Mouse (Mus musculus) heart, embryonic 16.5 days (tissue): Measurements from ENCODE around the gene Pafah2. TPM values are rescaled to one million over a fixed set of nuclear protein-coding genes. Genes with fewer than 3 reads are reported as not detected.

Source experiments
- ATAC-seq: fragments of 200-750 bp; cut with Nextera tagmentation; replicated peaks from 2 replicates; pipeline ENCODE4 v1.8.0; 2017; ENCODE audit warnings: moderate number of reproducible peaks; ENCODE audit not compliant: insufficient read depth, low FRiP score; ENCODE audit errors: extremely low read depth
- H3K27ac ChIP-seq: fragments of 300-500 bp; sonication (generic); 2 replicates; pipeline ENCODE4 v1.5.1; 2014; ENCODE audit warnings: mild to moderate bottlenecking, low read length, control low read depth, moderate library complexity
- H3K27me3 ChIP-seq: fragments of 300-500 bp; sonication (generic); 2 replicates; pipeline ENCODE4 v1.6.1; 2014; ENCODE audit warnings: low read length, mixed read lengths; ENCODE audit not compliant: control insufficient read depth, insufficient read depth
- H3K36me3 ChIP-seq: fragments of 300-500 bp; sonication (generic); 2 replicates; pipeline ENCODE4 v1.6.1; 2014; ENCODE audit not compliant: control insufficient read depth, insufficient read depth
- H3K4me1 ChIP-seq: fragments of 300-500 bp; sonication (generic); 2 replicates; pipeline ENCODE4 v1.6.1; 2014; ENCODE audit warnings: low read length, mixed read lengths; ENCODE audit not compliant: control insufficient read depth, insufficient read depth
- H3K4me2 ChIP-seq: fragments of 300-500 bp; sonication (generic); 2 replicates; pipeline ENCODE4 v1.6.1; 2014; ENCODE audit warnings: low read depth, mild to moderate bottlenecking, control low read depth, low read length
- H3K4me3 ChIP-seq: fragments of 300-500 bp; sonication (generic); 2 replicates; pipeline ENCODE4 v1.5.1; 2014; ENCODE audit warnings: mild to moderate bottlenecking, control low read depth, low read length
- H3K9ac ChIP-seq: fragments of 300-500 bp; sonication (generic); 2 replicates; pipeline ENCODE4 v1.6.1; 2014; ENCODE audit warnings: low read length, control low read depth
- H3K9me3 ChIP-seq: fragments of 300-500 bp; sonication (generic); replicated peaks from 2 replicates; pipeline ENCODE4 v1.6.1; 2016; ENCODE audit warnings: low read length; ENCODE audit not compliant: control insufficient read depth
- whole genome bisulfite sequencing: fragments of 180-500 bp; shearing (Covaris S2); extraction: QIAGEN DNeasy Blood & Tissue Kit; methylation state at CpG from one replicate; pipeline ENCODE4 v1.1.7; 2014; 5-methylcytosine and 5-hydroxymethylcytosine counted together
- polyA plus RNA-seq: library from polyadenylated mRNA; unstranded; fragments of >200 nt; fragmentation: Nextera tagmentation; extraction: Ambion mirVana; gene quantifications from 2 replicates; pipeline ENCODE4 v1.2.1, GENCODE M21; 2015

The Pafah2 gene
- polyA plus RNA-seq, 1 experiment from 2014 or later: 9.6 TPM

- 51% methylated on average over 5 of the region's 5 CpGs for WGBS
- H3K4me1 ChIP-seq: peaks cover 31% of the 10 kb centered on the region
- H3K4me3 ChIP-seq: no peak overlapping the region
- H3K36me3 ChIP-seq: no peaks in the 10 kb centered on the region
- H3K9me3 ChIP-seq: no peaks in the 10 kb centered on the region
- H3K27ac ChIP-seq: no peak overlapping the region
- no peak overlapping the region for H3K4me2 ChIP-seq
- no peaks in the 10 kb centered on the region for H3K27me3 ChIP-seq
- no peak for ATAC-seq
- no peak overlapping the region for H3K9ac ChIP-seq
These were observed 42.4 kb upstream of the Pafah2 start for GRCm38 (mm10) chr4:134353527-134354409.

- ATAC-seq: peak; percentile 74
- H3K4me2 ChIP-seq: peak overlapping the region; percentile 42
- no peak overlapping the region for H3K4me3 ChIP-seq
- WGBS: 21% methylated on average over 16 of the region's 16 CpGs
- H3K36me3 ChIP-seq: no peaks in the 10 kb centered on the region
- H3K27me3 ChIP-seq: no peaks in the 10 kb centered on the region
- H3K9me3 ChIP-seq: no peaks in the 10 kb centered on the region
- H3K9ac ChIP-seq: no peak overlapping the region
- H3K27ac ChIP-seq: peak overlapping the region; percentile 80
- H3K4me1 ChIP-seq: peaks cover 33% of the 10 kb centered on the region
These were observed 40.2 kb upstream of the Pafah2 start for GRCm38 (mm10) chr4:134355841-134356452.

GRCm38 (mm10) chr4:134356591-134357460, 39.3 kb upstream of the Pafah2 start:
- WGBS: 18% methylated on average over 22 of the region's 22 CpGs
- Histone ChIP-seq H3K9ac (no peak overlapping the region), H3K4me3 (no peak overlapping the region)

GRCm38 (mm10) chr4:134357461-134357771, 38.7 kb upstream of the Pafah2 start:
- H3K36me3 ChIP-seq: no peaks in the 10 kb centered on the region
- ATAC-seq: no peak
- peak overlapping the region; percentile 42 for H3K4me2 ChIP-seq
- no peaks in the 10 kb centered on the region for H3K27me3 ChIP-seq
- WGBS: 42% methylated on average over 17 of the region's 17 CpGs
- H3K27ac ChIP-seq: no peak overlapping the region
- no peak overlapping the region for H3K9ac ChIP-seq
- H3K4me3 ChIP-seq: no peak overlapping the region
- H3K9me3 ChIP-seq: no peaks in the 10 kb centered on the region
- H3K4me1 ChIP-seq: peaks cover 36% of the 10 kb centered on the region

More at GRCm38 (mm10) chr4:134356591-134357460, 39.3 kb upstream of the Pafah2 start:
- no peaks in the 10 kb centered on the region for H3K27me3 ChIP-seq
- ATAC-seq: no peak
- peak overlapping the region; percentile 42 for H3K4me2 ChIP-seq
- peaks cover 35% of the 10 kb centered on the region for H3K4me1 ChIP-seq
- peak overlapping the region; percentile 80 for H3K27ac ChIP-seq
- H3K9me3 ChIP-seq: no peaks in the 10 kb centered on the region
- no peaks in the 10 kb centered on the region for H3K36me3 ChIP-seq

GRCm38 (mm10) chr4:134359649-134360048, 36.5 kb upstream of the Pafah2 start:
- H3K4me2 ChIP-seq: no peak overlapping the region
- no peak overlapping the region for H3K4me3 ChIP-seq
- no peak overlapping the region for H3K27ac ChIP-seq
- H3K36me3 ChIP-seq: no peaks in the 10 kb centered on the region
- H3K4me1 ChIP-seq: peaks cover 39% of the 10 kb centered on the region
- no peak for ATAC-seq
- H3K9me3 ChIP-seq: no peaks in the 10 kb centered on the region
- no peak overlapping the region for H3K9ac ChIP-seq
- no peaks in the 10 kb centered on the region for H3K27me3 ChIP-seq
- 85% methylated on average over 6 of the region's 6 CpGs for WGBS

GRCm38 (mm10) chr4:134361215-134361614, 34.9 kb upstream of the Pafah2 start:
- 0 out of 2 replicates have a peak, but pooled peaks have one; percentile 53 for ATAC-seq
- Histone ChIP-seq H3K27ac (peak overlapping the region; percentile 63), H3K9ac (no peak overlapping the region)

GRCm38 (mm10) chr4:134362124-134362523, 34.0 kb upstream of the Pafah2 start:
- Histone ChIP-seq H3K27ac (0 out of 2 replicates have a peak overlapping the region, but pooled peaks have one; percentile 24), H3K4me2 (no peak overlapping the region), H3K4me3 (no peak overlapping the region), H3K9ac (no peak overlapping the region), H3K27me3 (peaks cover 5% of the 10 kb centered on the region; the same call in 1 of the 2 replicates), H3K4me1 (peaks cover 17% of the 10 kb centered on the region), H3K9me3 (no peaks in the 10 kb centered on the region), H3K36me3 (no peaks in the 10 kb centered on the region)
- 43% methylated on average over 9 of the region's 9 CpGs for WGBS
- ATAC-seq: 0 out of 2 replicates have a peak, but pooled peaks have one; percentile 15

More at GRCm38 (mm10) chr4:134361215-134361614, 34.9 kb upstream of the Pafah2 start:
- H3K4me2 ChIP-seq: no peak overlapping the region
- H3K36me3 ChIP-seq: no peaks in the 10 kb centered on the region
- H3K9me3 ChIP-seq: no peaks in the 10 kb centered on the region
- no peak overlapping the region for H3K4me3 ChIP-seq
- peaks cover 5% of the 10 kb centered on the region; the same call in 1 of the 2 replicates for H3K27me3 ChIP-seq
- 24% methylated on average over 5 of the region's 5 CpGs for WGBS
- peaks cover 25% of the 10 kb centered on the region for H3K4me1 ChIP-seq

GRCm38 (mm10) chr4:134362586-134362985, 33.5 kb upstream of the Pafah2 start:
- Histone ChIP-seq H3K27me3 (peaks cover 5% of the 10 kb centered on the region; the same call in 1 of the 2 replicates), H3K9ac (no peak overlapping the region), H3K4me2 (peak overlapping the region; percentile 16; the same call in 1 of the 2 replicates), H3K4me3 (no peak overlapping the region), H3K36me3 (no peaks in the 10 kb centered on the region), H3K27ac (0 out of 2 replicates have a peak overlapping the region, but pooled peaks have one; percentile 24), H3K9me3 (no peaks in the 10 kb centered on the region), H3K4me1 (peaks cover 16% of the 10 kb centered on the region)
- 31% methylated on average over 9 of the region's 9 CpGs for WGBS
- peak; percentile 23; the same call in 1 of the 2 replicates for ATAC-seq
